Mouse (Mus musculus) testis, postnatal 14 days (tissue): ENCODE data around the gene Cpsf4l.

Source experiments
- DNase-seq: peaks from one replicate; pipeline ENCODE4 v3.0.0; 2021; ENCODE audit warnings: low spot score

The Cpsf4l gene

DNA sequence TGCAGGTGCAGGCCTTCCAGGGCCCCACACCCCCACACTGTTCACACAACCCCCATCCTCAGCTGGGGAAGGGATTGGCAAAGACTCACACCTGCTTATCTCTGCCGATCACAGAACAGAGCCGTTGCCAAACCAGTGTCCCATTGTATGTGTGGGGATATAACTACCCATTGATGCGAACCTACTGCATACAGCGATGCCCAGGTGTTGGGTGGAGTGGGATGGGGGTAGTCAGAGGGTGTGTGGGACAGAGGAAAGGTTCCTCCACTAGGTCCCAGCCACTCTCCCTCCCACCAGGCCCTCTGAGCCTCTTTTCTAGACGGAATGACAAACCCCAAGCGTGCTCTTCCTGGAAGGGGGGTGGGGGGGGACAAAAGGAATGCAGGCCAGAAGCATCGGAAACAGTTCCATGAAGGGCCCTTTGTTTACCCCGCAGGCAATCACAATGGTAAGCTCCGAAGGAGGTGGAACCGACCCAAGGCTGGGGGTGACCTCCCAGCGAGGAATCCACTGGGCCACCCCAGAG, at the start of gene Cpsf4l:
Cpsf4l (minus strand) TSS at position 287 of the 526 bp plus-strand sequence.
- peak; percentile 48 for DNase-seq

DNA sequence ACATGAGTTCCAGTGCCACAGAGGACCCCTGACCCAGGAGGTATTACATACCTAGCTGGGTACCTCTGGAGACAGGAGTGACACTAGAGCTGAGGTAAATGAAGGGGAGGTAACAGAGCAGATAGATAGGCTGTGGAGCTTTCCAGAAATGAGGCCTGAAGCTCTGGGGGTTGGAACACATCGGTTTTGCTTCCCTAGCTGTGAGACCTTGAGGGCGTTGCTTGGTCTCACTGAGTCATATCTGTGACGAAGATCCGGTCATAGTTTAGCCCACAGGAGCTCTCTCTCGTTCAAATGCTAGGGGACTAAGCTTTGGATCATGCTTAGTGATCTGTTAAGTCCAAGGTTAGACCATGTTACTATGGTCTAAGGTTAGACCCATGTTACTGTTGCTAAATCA, 49.0 kb upstream of the Cpsf4l start:
- no peak for DNase-seq

DNA sequence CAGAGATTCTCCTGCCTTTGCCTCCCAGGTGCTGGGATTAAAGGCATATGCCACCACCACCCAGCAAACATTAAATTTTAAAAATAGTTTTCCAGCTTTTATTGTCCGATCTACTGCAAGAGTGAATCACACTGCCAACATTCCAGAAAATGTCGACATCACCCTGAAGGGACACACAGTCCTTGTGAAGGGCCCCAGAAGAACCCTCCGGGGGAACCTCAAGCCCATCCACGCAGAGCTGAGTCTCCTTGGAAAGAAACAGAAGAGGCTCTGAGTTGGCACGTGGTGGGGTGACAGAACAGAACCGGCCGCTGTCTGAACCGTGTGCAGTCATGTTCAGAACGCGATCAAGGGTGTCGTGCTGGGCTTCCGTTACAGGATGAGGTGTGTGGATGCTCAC, 46.8 kb upstream of the Cpsf4l start:
- DNase-seq, result no peak

DNA sequence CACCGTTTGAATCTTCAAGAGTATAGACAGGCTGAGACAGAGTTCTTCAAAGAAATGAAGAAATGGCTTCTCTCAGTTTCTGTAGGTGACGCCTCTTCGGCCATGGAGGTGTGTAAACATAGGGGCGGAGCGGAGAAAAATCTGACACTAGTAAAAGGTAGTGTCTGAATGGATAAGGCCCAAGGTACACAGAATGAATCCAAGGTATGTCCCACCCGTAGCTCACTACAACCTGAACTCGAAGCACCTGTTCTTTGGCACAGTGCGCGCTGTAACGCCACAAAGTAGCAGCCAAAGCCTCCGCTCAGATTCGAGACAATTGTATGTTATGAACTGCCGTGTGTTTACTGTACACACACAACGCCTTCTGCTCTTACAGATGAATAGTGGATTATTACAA, 46.1 kb upstream of the Cpsf4l start:
- DNase-seq, result no peak

DNA sequence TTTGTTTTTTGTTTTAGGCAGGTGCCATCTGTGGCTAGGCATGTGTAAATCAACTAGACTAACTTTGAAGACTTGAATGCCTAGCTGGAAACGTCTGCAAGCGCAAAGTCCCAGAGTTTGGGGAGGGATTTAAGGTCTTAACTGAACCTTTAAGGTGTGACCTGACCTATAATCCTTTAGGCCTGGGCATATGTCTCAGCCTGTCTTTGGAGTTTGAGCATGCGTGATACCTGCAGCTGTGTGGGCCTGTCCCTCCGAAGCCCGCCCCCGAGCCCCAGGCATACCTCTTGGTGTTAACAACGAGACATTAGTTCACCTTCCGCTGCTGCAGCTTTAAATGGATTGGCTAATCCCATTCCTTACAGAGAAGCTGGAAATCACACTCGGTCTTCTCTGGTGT, 45.0 kb upstream of the Cpsf4l start:
- no peak for DNase-seq

DNA sequence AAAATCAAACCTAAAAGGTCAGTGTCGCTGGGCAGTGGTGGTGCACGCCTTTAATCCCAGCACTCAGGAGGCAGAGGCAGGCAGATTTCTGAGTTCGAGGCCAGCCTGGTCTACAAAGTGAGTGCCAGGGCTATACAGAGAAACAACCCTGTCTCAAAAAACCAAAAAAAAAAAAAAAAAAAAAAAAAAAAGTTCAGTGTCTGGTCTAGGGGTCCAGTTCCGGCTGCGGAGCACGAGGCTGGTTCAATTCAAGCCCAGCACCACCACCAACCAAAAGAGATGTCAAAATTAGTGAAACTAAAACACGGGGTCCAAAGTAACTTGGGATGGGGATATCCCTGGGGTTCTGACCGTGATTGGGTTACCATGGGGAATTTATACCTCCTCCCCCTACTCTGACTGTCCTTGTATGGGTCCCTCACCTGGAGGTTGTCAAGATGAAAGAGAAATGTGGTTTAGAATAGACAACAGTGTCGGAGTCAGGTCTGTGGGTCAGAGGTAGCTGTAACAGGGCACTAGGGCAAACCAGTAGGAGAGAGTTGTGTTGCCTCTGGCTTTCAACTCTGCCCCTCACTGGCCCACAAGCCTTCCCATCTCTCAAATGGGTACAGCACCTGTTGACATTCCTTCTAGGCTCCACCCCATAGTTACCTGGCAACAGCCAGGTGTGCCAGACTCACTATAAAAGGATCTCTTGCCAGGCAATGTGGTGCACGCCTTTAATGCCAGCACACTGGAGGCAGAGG, 43.0 kb upstream of the Cpsf4l start:
- DNase-seq, result no peak

DNA sequence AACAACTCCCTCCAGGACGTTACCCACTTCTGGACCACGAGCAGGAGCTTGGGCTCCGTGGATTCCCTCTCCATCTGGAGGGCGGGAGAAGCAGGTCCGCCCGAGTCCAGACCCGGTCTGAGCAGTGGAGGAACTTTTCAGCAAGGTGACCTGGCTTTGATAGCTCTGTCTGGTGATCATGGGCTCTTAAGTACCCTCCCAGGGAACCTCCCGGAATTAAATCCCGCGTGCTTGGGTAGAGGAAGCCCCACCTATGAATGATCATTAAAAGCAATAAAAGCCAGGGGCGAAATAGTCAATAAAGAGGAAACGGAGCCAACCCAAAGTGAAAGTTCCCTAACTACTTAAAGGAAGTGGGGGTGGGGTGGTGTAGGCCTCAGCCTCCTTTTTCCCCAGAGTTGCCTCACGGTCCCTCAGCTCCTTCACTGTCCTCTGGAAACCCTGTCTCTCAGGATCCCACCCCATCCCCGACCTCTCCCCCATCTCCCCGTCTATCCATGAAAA, 42.4 kb upstream of the Cpsf4l start:
- no peak for DNase-seq

DNA sequence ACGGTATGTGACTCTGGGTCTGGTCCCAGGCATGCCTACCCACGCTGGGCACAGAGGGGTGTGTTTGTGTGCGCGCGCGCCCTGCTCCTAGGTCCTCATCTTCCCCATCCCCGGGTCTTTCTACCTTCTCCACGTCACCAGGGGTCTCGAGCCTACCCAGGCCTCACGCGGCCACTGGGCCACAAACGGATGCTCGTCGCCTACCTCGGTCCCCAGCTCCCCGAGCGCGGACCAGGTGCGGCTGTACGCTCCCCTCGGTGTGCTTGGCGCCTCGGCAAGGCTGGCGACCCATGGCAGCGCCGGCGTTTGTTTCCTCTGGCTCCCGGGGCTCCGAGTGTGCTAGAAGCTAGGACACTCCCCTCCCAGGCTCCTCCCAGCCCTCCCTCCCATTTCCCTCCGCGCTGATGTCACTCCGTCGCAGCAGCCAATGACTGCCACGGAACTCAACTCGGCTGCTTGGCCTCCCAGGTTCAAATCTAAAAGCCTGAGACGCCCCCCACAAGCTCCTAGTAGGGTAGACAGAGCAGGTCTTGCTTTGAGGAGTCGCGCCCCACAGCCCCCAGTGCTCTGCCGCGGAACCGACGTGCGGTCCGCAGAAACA, 41.8 kb upstream of the Cpsf4l start, which contains the start of gene Cdc42ep4:
Cdc42ep4 (minus strand) TSS at position 398 of the 601 bp plus-strand sequence.
- DNase-seq, result peak; percentile 83

DNA sequence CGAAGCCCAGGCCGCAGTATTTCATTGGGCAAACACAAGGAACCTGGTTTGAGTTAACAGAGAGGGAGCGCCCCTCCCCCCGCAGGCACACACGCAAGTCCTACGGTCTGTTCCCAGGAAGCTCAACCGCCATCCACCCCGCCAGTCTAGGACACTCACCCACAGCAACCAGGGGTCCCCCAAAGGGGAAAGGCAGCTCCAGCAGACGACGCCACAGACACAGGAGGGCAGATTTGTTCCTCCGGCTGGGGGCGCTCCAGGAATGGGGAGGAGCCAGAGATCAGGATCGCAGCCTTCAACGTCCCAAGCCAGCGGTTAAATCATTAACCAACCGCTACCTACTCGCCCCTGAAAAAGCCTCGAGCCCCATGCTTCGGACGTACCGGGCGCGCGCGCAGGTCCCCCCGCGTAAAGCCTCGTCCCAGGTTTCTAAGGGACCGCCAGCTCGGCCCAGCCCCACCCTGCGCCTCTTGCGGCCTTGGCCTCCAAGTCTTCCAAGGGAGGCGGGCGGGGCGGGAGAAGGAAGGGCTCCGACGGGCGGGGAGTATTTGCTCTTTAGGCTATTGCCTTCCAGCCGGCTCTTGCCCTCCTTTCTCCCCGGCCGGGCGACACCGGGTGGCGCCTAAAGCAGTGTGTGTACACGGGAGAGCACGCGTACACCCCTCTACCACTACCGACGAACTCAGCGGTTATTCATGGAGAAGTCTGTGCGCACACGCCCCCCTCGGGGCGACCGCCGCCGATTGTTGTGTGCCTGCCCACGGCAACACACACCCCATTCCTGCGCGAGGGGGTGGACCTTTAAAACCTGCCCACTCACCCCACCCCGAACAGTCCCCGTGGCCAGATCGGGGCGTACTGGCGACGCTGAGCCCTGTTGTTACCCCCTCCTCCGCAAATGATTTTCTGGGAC, 41.0 kb upstream of the Cpsf4l start:
- DNase-seq, result peak; percentile 79

DNA sequence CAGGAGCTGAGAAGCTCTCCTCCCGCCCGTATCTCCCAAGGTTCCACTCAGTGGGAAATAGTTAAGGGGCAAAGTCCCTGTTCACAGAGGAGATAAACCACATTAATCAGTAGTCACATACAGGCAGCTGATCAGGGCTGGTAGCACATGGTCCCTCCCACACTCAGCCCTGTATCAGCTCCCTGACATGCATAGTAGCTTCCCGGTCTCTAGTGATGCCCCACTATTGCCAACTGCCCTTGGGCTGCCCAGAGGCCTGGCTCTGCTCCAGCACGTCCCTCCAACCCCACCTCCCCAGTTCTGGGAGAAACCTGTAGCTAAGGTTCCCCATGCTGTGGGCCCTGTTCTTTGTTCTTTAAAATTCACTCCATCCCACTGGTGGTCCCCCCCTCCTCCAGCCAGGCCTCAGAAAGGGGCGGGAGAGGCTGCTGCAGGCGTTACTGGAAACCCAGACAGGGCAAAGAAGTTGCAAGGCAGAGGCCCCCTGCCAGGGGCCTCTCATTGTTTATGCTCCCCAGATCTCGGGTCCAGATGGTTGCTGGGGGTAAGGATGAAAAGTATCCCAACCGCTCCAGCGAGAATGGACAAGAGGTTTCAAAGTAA, 40.0 kb upstream of the Cpsf4l start:
- DNase-seq, result peak; percentile 55

DNA sequence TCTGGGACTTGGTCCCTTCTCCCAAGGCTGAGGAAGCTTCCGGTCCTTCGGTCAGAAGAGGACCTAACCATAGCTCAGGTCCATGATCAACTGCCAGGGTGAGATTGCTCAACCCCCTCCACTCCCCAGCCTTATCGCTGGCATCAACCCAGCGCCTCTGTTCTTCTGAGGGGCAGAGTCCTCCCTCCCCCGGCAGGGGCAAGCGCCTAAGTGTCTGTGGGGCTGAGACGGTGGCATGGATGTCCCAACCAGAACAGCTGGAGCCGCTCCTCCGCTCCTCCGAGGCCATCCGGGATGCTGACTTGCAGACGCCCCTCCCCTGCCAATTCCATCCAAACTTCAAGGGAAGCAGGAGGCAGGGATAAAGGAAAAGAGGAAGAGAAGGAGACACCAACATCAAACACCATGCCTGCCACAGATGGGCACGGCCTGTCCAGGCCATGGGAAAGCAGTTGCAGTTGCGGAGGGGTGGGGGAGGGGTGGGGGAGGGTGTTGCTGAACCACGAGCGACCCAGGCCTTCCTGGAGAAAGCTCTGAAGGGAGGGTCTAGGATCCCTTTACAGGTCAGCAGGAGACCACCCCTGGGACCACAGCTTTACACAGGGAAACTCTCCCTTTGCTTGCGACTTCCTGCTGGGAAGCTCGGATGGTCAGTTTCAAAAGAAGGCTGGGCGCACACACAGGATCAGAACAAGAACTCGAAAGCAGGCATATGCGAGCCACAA, 39.1 kb upstream of the Cpsf4l start:
- DNase-seq, result no peak

DNA sequence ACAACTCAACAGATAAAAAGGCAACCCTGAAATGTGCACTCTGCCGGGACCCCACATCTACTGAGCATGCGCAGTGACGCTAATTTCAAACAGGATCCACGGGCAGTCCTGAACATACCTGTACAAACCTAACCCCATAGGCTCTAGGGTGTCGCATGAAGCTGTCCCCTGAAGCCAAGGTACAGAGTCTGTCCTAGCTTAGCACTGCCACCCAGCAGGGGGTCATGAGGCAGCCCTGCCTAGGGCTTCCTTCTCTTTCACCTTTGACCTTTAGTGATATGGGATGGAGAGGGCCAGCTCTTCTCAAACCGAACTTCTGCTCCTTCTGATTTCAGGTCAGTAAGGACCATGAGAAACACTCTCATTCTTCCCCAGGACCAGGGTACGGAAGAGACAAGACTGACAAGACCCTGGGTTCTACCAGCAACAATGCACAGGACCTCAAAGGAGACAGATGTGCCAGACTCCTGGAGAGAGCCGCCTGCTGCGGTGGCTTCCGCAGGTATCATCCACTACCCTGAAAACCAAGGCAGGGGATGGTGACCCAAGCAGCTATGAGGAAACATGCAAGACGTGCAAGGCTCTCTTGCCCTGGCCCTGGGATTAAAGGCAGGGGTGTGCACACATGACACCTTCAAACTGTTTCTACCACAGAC, 38.0 kb upstream of the Cpsf4l start:
- DNase-seq, result no peak

DNA sequence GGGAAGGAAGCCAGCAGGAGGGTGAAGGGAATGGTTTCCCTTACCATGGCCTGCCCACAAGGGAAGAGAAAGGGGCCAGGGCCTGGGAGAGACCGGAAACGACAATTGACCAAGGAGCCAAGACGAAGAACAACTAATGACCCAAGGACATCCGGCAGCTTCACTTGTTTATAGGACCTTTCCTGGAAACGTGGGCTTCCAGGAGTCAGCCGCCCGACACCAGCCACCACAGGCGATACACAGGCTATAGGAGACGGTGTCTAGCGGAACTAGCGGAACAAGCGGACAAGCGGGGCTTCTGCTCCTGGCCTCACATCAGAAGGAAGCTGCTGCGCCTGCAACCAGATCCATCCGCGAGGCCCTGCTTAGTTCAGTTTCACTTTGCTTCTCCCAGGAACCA, 37.2 kb upstream of the Cpsf4l start:
- DNase-seq, result no peak

DNA sequence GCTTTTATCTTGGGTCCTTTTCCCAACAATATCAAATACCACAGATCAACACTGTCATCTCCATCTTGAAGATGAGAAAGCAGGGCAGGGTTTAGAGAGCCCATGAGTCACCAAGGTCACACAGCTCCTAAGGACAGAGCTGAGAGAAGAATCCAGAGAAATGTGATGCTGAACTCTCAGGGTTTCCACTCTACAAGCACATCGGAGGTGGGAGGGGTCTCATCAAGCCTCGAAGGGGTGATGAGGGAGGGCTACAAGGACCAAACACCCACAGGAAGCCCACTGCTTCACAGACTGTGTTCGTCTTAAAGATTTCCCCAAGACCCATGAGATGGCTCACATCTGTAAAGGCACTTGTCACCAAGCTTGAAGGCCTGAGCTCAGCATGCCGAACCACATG, 36.1 kb upstream of the Cpsf4l start:
- DNase-seq, result no peak

DNA sequence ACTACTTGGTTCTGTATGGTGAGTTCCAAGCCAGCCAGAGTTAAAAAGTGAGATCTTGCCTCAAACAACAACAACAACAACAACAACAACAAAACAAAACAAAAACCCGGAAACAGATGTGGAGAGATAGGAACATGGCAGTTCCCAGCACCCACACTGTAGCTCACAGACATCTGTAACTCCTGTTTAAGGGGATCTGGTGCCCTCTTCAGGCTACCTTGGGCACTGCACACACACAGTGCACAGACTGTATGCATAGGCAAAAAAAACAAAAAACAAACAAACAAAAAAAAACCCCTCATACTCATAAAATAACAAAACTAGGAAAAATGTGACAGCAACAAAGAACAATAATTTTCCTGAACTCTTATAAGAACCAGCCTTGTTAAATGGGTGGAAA, 33.2 kb upstream of the Cpsf4l start:
- DNase-seq, result no peak

DNA sequence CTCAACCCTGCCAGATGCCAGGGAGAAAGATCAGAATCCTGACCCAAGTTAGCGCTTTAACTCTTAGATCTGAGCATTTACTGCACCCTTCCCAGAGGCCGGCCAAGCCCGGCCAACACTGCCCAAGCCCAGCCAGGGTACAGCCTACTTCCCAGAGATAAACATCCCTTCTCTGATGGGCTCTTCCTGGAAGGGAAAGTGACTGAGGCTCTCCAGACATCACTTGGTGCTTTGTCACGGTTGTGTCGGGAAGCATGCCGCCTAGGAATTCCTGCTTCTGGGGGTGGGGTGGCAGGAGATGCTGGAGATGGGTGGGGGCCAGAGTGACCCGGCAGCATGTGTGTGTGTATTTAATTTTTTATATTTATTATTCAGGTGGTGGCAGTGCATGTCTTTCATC, 30.3 kb upstream of the Cpsf4l start:
- DNase-seq, result no peak

DNA sequence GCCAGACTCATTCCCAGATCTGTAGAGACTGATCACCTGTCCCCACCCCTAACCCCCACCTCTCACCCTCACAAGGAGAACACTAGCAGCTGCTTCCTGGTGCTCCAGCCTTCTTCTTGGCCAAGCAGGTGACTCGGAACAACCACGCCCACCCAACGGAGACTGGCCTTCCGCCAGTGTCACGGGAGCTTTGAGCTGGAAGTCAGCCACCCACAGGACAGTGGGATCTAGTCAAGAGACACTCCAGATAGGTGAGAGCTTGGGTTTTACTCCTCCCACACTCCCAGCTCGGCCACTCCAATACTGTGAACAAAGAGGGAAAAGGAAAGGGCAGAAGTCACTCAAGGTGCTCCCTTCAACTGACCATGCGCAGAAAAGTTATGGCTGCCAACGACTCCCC, 29.4 kb upstream of the Cpsf4l start:
- DNase-seq, result no peak

DNA sequence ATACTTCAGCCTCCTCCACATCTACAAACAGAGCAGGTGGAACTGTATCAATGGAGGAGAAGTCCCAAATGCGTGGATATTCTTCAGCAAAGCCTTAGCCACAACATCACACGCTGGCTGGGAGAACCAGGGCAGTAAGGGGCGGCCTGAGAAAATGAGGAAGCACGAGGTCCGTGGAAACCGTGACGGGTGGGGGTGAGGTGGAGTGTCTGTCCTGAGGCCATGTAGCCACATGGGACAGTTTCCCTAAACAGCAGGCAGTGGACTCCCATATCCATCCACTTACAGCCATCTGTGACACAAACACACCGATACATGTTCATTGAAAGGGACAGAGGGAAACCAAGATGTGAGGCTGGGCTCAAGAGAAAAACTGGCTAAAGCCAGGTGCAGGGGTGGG, 28.1 kb upstream of the Cpsf4l start:
- DNase-seq, result no peak

DNA sequence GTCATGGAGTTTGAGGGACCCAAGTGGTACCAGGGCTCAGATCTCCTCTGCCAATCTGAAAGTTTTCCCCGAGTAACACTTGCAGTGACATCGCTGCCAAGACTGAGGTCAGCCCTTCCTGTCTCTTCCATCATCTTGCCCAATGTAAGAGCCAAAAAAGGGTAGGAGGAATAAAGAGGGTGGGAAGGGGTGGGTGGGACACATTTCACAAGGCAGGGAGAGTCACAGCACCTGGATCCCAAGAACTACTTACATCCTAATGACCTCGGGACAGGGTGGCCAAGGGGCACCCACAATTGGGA, 27.7 kb upstream of the Cpsf4l start:
- DNase-seq, result no peak

DNA sequence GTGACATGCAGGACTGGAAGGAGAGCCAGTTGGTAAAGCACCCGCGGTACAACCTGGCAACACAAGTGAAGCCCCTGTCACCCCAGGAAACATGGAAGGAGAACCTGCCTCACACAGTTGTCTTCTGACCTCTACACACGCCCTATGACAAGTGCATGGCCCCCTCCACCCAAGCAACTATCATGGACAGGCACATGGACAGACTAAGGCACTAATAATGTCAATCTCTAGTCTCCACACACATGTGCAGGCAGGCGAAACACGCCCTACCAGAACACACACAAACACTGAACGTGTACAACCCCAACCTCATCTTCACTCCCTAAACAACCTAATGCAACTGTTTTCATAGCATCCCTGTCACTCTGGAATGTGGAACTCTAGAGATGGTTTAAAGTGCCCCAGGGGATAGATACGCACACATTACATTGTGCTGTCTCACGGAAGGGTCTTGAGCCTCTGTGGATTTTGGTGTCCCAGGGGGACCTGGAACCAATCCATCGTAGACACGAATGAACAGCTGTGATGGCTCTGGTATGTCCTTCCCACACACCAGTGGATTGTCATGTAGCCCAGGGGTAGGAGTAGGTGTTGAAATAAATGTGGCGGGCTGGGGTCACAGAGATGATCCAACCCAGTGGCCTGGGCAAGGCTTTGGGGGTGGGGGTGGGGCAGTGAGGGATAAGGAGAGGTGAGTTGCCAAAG, 27.2 kb upstream of the Cpsf4l start:
- no peak for DNase-seq
